Mouse (Mus musculus): ENCODE results near the gene Tstd2. TPM values are rescaled to one million over a fixed set of nuclear protein-coding genes. Genes with fewer than 3 reads are reported as not detected.

Gene Tstd2
- polyA plus RNA-seq, 1 experiment from 2014 or later = 57.2 TPM

- Histone ChIP-seq H3K9me3 (no peaks in the 10 kb centered on the region), H3K4me1 (replicated peaks) (peaks cover 15% of the 10 kb centered on the region)
- WGBS = 38% methylated on average over 5 of the region's 5 CpGs
Measured at GRCm38 (mm10) chr4:46087852-46088251, 50.6 kb downstream of the Tstd2 start.

GRCm38 (mm10) chr4:46087427-46087771 lies 51.1 kb downstream of the Tstd2 start:
- Histone ChIP-seq H3K36me3 (no peaks in the 10 kb centered on the region), H3K4me3 (no peak overlapping the region), H3K27ac (no peak overlapping the region), H3K4me1 (replicated peaks) (peaks cover 11% of the 10 kb centered on the region), H3K9me3 (no peaks in the 10 kb centered on the region), H3K27me3 (ENCODE audit: insufficient read depth, poor library complexity, severe bottlenecking) (no peaks in the 10 kb centered on the region)
- 79% methylated on average over 7 of the region's 7 CpGs for WGBS
- no peak for DNase-seq (ENCODE audit: low spot score)

More at GRCm38 (mm10) chr4:46087852-46088251, 50.6 kb downstream of the Tstd2 start:
- DNase-seq (ENCODE audit: low spot score) = no peak
- Histone ChIP-seq H3K27ac (no peak overlapping the region), H3K27me3 (ENCODE audit: insufficient read depth, poor library complexity, severe bottlenecking) (no peaks in the 10 kb centered on the region), H3K36me3 (no peaks in the 10 kb centered on the region), H3K4me3 (no peak overlapping the region)

- Histone ChIP-seq H3K36me3 (no peaks in the 10 kb centered on the region), H3K4me1 (replicated peaks) (peaks cover 8% of the 10 kb centered on the region), H3K27ac (peak overlapping the region; percentile 41; the same call in 1 of the 2 replicates), H3K9me3 (no peaks in the 10 kb centered on the region), H3K27me3 (ENCODE audit: insufficient read depth, poor library complexity, severe bottlenecking) (no peaks in the 10 kb centered on the region), H3K4me3 (no peak overlapping the region)
- DNase-seq (ENCODE audit: low spot score) = no peak
- WGBS = 83% methylated on average over 18 of the region's 18 CpGs
Measured at GRCm38 (mm10) chr4:46086718-46087426, 51.6 kb downstream of the Tstd2 start.

GRCm38 (mm10) chr4:46085223-46085811 lies 53.2 kb downstream of the Tstd2 start:
- WGBS = 74% methylated on average over 9 of the region's 9 CpGs
- no peaks in the 10 kb centered on the region for H3K9me3 ChIP-seq

GRCm38 (mm10) chr4:46084416-46085172 lies 53.9 kb downstream of the Tstd2 start:
- Histone ChIP-seq H3K27me3 (ENCODE audit: insufficient read depth, poor library complexity, severe bottlenecking) (no peaks in the 10 kb centered on the region), H3K36me3 (no peaks in the 10 kb centered on the region), H3K9me3 (no peaks in the 10 kb centered on the region), H3K4me1 (replicated peaks) (peaks cover 8% of the 10 kb centered on the region; the same call in 1 of the 2 replicates), H3K27ac (peak overlapping the region; percentile 54), H3K4me3 (no peak overlapping the region)
- DNase-seq (ENCODE audit: low spot score) = no peak
- WGBS = 70% methylated on average over 9 of the region's 9 CpGs

More at GRCm38 (mm10) chr4:46085223-46085811, 53.2 kb downstream of the Tstd2 start:
- Histone ChIP-seq H3K4me1 (replicated peaks) (peaks cover 8% of the 10 kb centered on the region; the same call in 1 of the 2 replicates), H3K27me3 (ENCODE audit: insufficient read depth, poor library complexity, severe bottlenecking) (no peaks in the 10 kb centered on the region), H3K4me3 (no peak overlapping the region), H3K27ac (peak overlapping the region; percentile 54; the same call in 1 of the 2 replicates), H3K36me3 (no peaks in the 10 kb centered on the region)
- no peak for DNase-seq (ENCODE audit: low spot score)

GRCm38 (mm10) chr4:46082555-46082954 lies 55.9 kb downstream of the Tstd2 start:
- Histone ChIP-seq H3K36me3 (no peaks in the 10 kb centered on the region), H3K9me3 (no peaks in the 10 kb centered on the region), H3K27me3 (ENCODE audit: insufficient read depth, poor library complexity, severe bottlenecking) (no peaks in the 10 kb centered on the region), H3K4me3 (no peak overlapping the region), H3K4me1 (replicated peaks) (0 out of 2 replicates have a peak, but pooled peaks cover 8% of the 10 kb centered on the region), H3K27ac (no peak overlapping the region)
- 79% methylated on average over 11 of the region's 11 CpGs for WGBS
- no peak for DNase-seq (ENCODE audit: low spot score)

- Histone ChIP-seq H3K27me3 (ENCODE audit: insufficient read depth, poor library complexity, severe bottlenecking) (no peaks in the 10 kb centered on the region), H3K27ac (no peak overlapping the region), H3K4me3 (no peak overlapping the region), H3K9me3 (no peaks in the 10 kb centered on the region), H3K4me1 (replicated peaks) (0 out of 2 replicates have a peak, but pooled peaks cover 6% of the 10 kb centered on the region), H3K36me3 (no peaks in the 10 kb centered on the region)
- WGBS = 91% methylated on average over 4 of the region's 4 CpGs
- DNase-seq (ENCODE audit: low spot score) = no peak
Measured at GRCm38 (mm10) chr4:46080261-46080660, 58.2 kb downstream of the Tstd2 start.

- H3K36me3 ChIP-seq = no peaks in the 10 kb centered on the region
- H3K27me3 ChIP-seq (ENCODE audit: insufficient read depth, poor library complexity, severe bottlenecking) = no peaks in the 10 kb centered on the region
- no peaks in the 10 kb centered on the region for H3K4me1 ChIP-seq (replicated peaks)
- WGBS = 84% methylated on average over 2 of the region's 2 CpGs
- no peak for DNase-seq (ENCODE audit: low spot score)
- no peak overlapping the region for H3K4me3 ChIP-seq
- H3K27ac ChIP-seq = no peak overlapping the region
- no peaks in the 10 kb centered on the region for H3K9me3 ChIP-seq
Measured at GRCm38 (mm10) chr4:46076892-46077291, 61.6 kb downstream of the Tstd2 start.

- no peaks in the 10 kb centered on the region for H3K9me3 ChIP-seq
- no peak overlapping the region for H3K27ac ChIP-seq
- H3K4me1 ChIP-seq (replicated peaks) = no peaks in the 10 kb centered on the region
- H3K27me3 ChIP-seq (ENCODE audit: insufficient read depth, poor library complexity, severe bottlenecking) = no peaks in the 10 kb centered on the region
- no peak for DNase-seq (ENCODE audit: low spot score)
- H3K4me3 ChIP-seq = no peak overlapping the region
- 78% methylated on average over 3 of the region's 3 CpGs for WGBS
- no peaks in the 10 kb centered on the region for H3K36me3 ChIP-seq
Measured at GRCm38 (mm10) chr4:46075664-46076063, 62.8 kb downstream of the Tstd2 start.

- no peaks in the 10 kb centered on the region for H3K36me3 ChIP-seq
- no peaks in the 10 kb centered on the region for H3K27me3 ChIP-seq (ENCODE audit: insufficient read depth, poor library complexity, severe bottlenecking)
- no peak for DNase-seq (ENCODE audit: low spot score)
- H3K4me1 ChIP-seq (replicated peaks) = peaks cover 7% of the 10 kb centered on the region; the same call in 1 of the 2 replicates
- no peak overlapping the region for H3K27ac ChIP-seq
- no peaks in the 10 kb centered on the region for H3K9me3 ChIP-seq
- H3K4me3 ChIP-seq = no peak overlapping the region
- 68% methylated on average over 4 of the region's 4 CpGs for WGBS
Measured at GRCm38 (mm10) chr4:46073736-46074135, 64.8 kb downstream of the Tstd2 start.

- DNase-seq (ENCODE audit: low spot score) = no peak
- Histone ChIP-seq H3K27me3 (ENCODE audit: insufficient read depth, poor library complexity, severe bottlenecking) (no peaks in the 10 kb centered on the region), H3K4me1 (replicated peaks) (peaks cover 12% of the 10 kb centered on the region; the same call in 1 of the 2 replicates), H3K4me3 (no peak overlapping the region), H3K27ac (no peak overlapping the region), H3K9me3 (no peaks in the 10 kb centered on the region), H3K36me3 (no peaks in the 10 kb centered on the region)
- 92% methylated on average over 6 of the region's 6 CpGs for WGBS
Measured at GRCm38 (mm10) chr4:46072631-46073030, 65.9 kb downstream of the Tstd2 start.

GRCm38 (mm10) chr4:46069851-46070482 lies 68.5 kb downstream of the Tstd2 start:
- 62% methylated on average over 6 of the region's 6 CpGs for WGBS
- Histone ChIP-seq H3K4me1 (replicated peaks) (peaks cover 23% of the 10 kb centered on the region), H3K9me3 (no peaks in the 10 kb centered on the region), H3K27me3 (ENCODE audit: insufficient read depth, poor library complexity, severe bottlenecking) (no peaks in the 10 kb centered on the region), H3K4me3 (no peak overlapping the region), H3K27ac (no peak overlapping the region), H3K36me3 (no peaks in the 10 kb centered on the region)
- no peak for DNase-seq (ENCODE audit: low spot score)

All from hindbrain, embryonic 10.5 days (tissue).